Mouse (Mus musculus): ENCODE data around the gene Spib. TPM values are rescaled to one million over a fixed set of nuclear protein-coding genes. Genes with fewer than 3 reads are reported as not detected.

The Spib gene
- polyA plus RNA-seq, 1 experiment from 2014 or later: not detected

GRCm38 (mm10) chr7:44557629-44558028, 25.8 kb upstream of the Spib start:
- H3K36me3 ChIP-seq: no peaks in the 10 kb centered on the region
- H3K9me3 ChIP-seq (replicated peaks): no peaks in the 10 kb centered on the region
- H3K27me3 ChIP-seq (ENCODE audit: low read depth, poor library complexity, severe bottlenecking): no peaks in the 10 kb centered on the region
- peaks cover 13% of the 10 kb centered on the region for H3K4me1 ChIP-seq
- H3K27ac ChIP-seq: no peak overlapping the region
- 80% methylated on average over 2 of the region's 2 CpGs for WGBS
- no peak overlapping the region for H3K4me3 ChIP-seq
- no peak for DNase-seq (ENCODE audit: low spot score)

- Histone ChIP-seq H3K27ac (peak within 1 kb of the TSS; percentile 88), H3K9me3 (replicated peaks) (no peaks in the 10 kb centered on the region), H3K27me3 (ENCODE audit: low read depth, poor library complexity, severe bottlenecking) (no peaks in the 10 kb centered on the region), H3K4me3 (peak within 1 kb of the TSS; percentile 89), H3K36me3 (peaks cover 33% of the 10 kb centered on the region), H3K4me1 (peaks cover 16% of the 10 kb centered on the region)
- DNase-seq (ENCODE audit: low spot score): peak; percentile 98
- WGBS: under 1% methylated on average over 22 of the region's 22 CpGs
Measured at GRCm38 (mm10) chr7:44553826-44554225, 22.0 kb upstream of the Spib start, which contains the start of gene Nr1h2. Nr1h2 (minus strand) TSS chr7:44553951.

GRCm38 (mm10) chr7:44553196-44553764, 21.4 kb upstream of the Spib start:
- peaks cover 33% of the 10 kb centered on the region for H3K36me3 ChIP-seq
- H3K4me3 ChIP-seq: peak overlapping the region; percentile 89
- under 1% methylated on average over 32 of the region's 32 CpGs for WGBS
- peak overlapping the region; percentile 88 for H3K27ac ChIP-seq
- peaks cover 16% of the 10 kb centered on the region for H3K4me1 ChIP-seq
- H3K9me3 ChIP-seq (replicated peaks): no peaks in the 10 kb centered on the region
- no peaks in the 10 kb centered on the region for H3K27me3 ChIP-seq (ENCODE audit: low read depth, poor library complexity, severe bottlenecking)
- peak; percentile 92 for DNase-seq (ENCODE audit: low spot score)

GRCm38 (mm10) chr7:44552141-44552908, 20.5 kb upstream of the Spib start:
- 84% methylated on average over 31 of the region's 31 CpGs for WGBS
- H3K36me3 ChIP-seq: peaks cover 33% of the 10 kb centered on the region
- peaks cover 24% of the 10 kb centered on the region for H3K4me1 ChIP-seq
- H3K9me3 ChIP-seq (replicated peaks): no peaks in the 10 kb centered on the region
- peak overlapping the region; percentile 89 for H3K4me3 ChIP-seq
- H3K27me3 ChIP-seq (ENCODE audit: low read depth, poor library complexity, severe bottlenecking): no peaks in the 10 kb centered on the region
- no peak overlapping the region for H3K27ac ChIP-seq
- no peak for DNase-seq (ENCODE audit: low spot score)

DNA sequence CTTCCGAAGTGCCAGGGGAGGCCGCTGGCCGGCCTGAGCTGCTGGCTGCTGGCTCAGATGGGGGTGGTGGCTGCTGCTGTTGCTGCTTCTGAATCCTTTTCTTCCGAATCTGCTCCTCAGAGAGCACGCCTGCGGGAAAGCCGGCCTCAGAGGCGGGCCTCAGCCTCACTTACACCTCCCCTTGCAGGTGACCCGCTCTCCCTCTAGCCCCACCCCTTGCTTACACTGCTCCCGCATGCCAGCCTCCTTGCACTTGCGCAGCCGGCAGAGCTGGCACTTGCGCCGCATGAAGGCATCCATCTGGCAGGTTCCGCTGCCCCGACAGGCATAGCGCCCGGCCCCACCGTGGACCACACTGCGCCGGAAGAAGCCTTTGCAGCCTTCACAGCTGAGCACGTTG, 19.9 kb upstream of the Spib start:
- H3K36me3 ChIP-seq: peaks cover 36% of the 10 kb centered on the region
- H3K4me1 ChIP-seq: peaks cover 29% of the 10 kb centered on the region
- H3K9me3 ChIP-seq (replicated peaks): no peaks in the 10 kb centered on the region
- no peak for DNase-seq (ENCODE audit: low spot score)
- no peak overlapping the region for H3K27ac ChIP-seq
- H3K27me3 ChIP-seq (ENCODE audit: low read depth, poor library complexity, severe bottlenecking): no peaks in the 10 kb centered on the region
- WGBS: 78% methylated on average over 22 of the region's 22 CpGs
- H3K4me3 ChIP-seq: 0 out of 2 replicates have a peak overlapping the region, but pooled peaks have one; percentile 17

- 95% methylated on average over 21 of the region's 21 CpGs for WGBS
Measured at GRCm38 (mm10) chr7:44551301-44551700, 19.4 kb upstream of the Spib start.

GRCm38 (mm10) chr7:44550409-44550678, 18.5 kb upstream of the Spib start:
- Histone ChIP-seq H3K4me3 (no peak overlapping the region), H3K27me3 (ENCODE audit: low read depth, poor library complexity, severe bottlenecking) (no peaks in the 10 kb centered on the region), H3K36me3 (peaks cover 49% of the 10 kb centered on the region), H3K27ac (no peak overlapping the region), H3K9me3 (replicated peaks) (no peaks in the 10 kb centered on the region), H3K4me1 (peaks cover 29% of the 10 kb centered on the region)
- 95% methylated on average over 12 of the region's 12 CpGs for WGBS
- DNase-seq (ENCODE audit: low spot score): no peak

More at GRCm38 (mm10) chr7:44551301-44551700, 19.4 kb upstream of the Spib start:
- Histone ChIP-seq H3K27me3 (ENCODE audit: low read depth, poor library complexity, severe bottlenecking) (no peaks in the 10 kb centered on the region), H3K4me3 (0 out of 2 replicates have a peak overlapping the region, but pooled peaks have one; percentile 17), H3K9me3 (replicated peaks) (no peaks in the 10 kb centered on the region), H3K36me3 (peaks cover 41% of the 10 kb centered on the region), H3K27ac (no peak overlapping the region), H3K4me1 (peaks cover 29% of the 10 kb centered on the region)
- DNase-seq (ENCODE audit: low spot score): no peak

GRCm38 (mm10) chr7:44549621-44550408, 17.9 kb upstream of the Spib start:
- 96% methylated on average over 23 of the region's 23 CpGs for WGBS
- no peaks in the 10 kb centered on the region for H3K27me3 ChIP-seq (ENCODE audit: low read depth, poor library complexity, severe bottlenecking)
- H3K4me1 ChIP-seq: peaks cover 29% of the 10 kb centered on the region
- H3K27ac ChIP-seq: no peak overlapping the region
- H3K9me3 ChIP-seq (replicated peaks): no peaks in the 10 kb centered on the region
- H3K4me3 ChIP-seq: no peak overlapping the region
- peaks cover 54% of the 10 kb centered on the region for H3K36me3 ChIP-seq
- peak; percentile 29 for DNase-seq (ENCODE audit: low spot score)

DNA sequence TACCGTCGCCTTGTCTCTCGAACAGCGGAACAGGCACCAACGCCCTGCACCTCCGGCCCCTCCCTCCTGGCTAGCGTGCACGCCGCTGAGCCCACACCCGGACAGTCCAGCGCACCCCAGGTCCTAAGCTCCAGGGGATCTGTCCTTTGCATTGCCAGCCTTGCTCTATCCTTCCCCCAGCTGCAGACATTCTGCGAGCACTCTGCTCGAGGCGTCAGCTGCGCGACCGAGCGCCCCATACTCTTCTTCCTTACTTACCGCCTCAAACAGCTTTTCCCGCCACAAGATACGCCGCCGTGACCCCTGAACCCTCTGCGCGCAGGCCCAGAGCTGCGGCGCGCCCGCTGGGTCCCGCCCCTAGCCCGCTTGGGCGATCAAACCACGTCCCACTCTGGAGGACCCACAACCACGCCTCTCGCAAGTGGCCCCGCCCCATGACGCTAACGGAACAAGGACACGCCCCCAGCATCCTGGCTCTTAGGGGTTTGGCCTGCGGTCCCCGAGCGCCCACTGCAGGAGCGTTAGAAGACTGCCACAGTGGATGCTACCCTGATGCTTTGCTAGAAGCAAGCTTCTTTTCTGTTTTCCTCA, 16.7 kb upstream of the Spib start, which contains the start of gene Pold1:
Pold1 (minus strand) TSS at position 353 of the 591 bp plus-strand sequence.
- WGBS: under 1% methylated on average over 43 of the region's 43 CpGs
- Histone ChIP-seq H3K27ac (peak within 1 kb of the TSS; percentile 88), H3K36me3 (peaks cover 63% of the 10 kb centered on the region)

DNA sequence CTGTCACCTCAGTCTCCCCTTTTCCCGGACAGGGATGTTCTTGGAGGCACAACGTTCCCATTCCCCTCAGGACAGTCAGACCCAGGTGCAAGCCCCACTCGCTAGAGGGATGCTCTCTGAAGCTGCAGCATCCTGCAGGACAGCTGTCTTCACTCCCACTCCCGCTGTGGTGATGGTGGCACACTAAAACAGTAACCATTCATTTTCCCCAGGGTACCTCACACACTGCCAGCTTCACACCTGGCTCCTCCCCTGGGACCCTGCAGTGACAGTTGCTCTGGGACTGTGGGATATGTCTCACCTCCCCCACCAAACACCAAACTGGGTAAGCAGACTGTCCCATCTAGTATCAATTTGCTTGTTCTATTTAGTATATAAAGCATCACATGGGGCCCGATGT, 15.9 kb upstream of the Spib start:
- 22% methylated on average over 5 of the region's 5 CpGs for WGBS
- Histone ChIP-seq H3K36me3 (peaks cover 72% of the 10 kb centered on the region), H3K27ac (peak overlapping the region; percentile 88), H3K4me1 (peaks cover 18% of the 10 kb centered on the region), H3K9me3 (replicated peaks) (no peaks in the 10 kb centered on the region), H3K27me3 (ENCODE audit: low read depth, poor library complexity, severe bottlenecking) (no peaks in the 10 kb centered on the region), H3K4me3 (peak overlapping the region; percentile 71)
- no peak for DNase-seq (ENCODE audit: low spot score)

More for the DNA sequence above, 16.7 kb upstream of the Spib start, which contains the start of gene Pold1:
- H3K4me3 ChIP-seq: peak within 1 kb of the TSS; percentile 71
- peak; percentile 100 for DNase-seq (ENCODE audit: low spot score)
- H3K9me3 ChIP-seq (replicated peaks): no peaks in the 10 kb centered on the region
- H3K27me3 ChIP-seq (ENCODE audit: low read depth, poor library complexity, severe bottlenecking): no peaks in the 10 kb centered on the region
- peaks cover 26% of the 10 kb centered on the region for H3K4me1 ChIP-seq

- no peak for DNase-seq (ENCODE audit: low spot score)
Measured at GRCm38 (mm10) chr7:44547041-44547440, 15.2 kb upstream of the Spib start.

DNA sequence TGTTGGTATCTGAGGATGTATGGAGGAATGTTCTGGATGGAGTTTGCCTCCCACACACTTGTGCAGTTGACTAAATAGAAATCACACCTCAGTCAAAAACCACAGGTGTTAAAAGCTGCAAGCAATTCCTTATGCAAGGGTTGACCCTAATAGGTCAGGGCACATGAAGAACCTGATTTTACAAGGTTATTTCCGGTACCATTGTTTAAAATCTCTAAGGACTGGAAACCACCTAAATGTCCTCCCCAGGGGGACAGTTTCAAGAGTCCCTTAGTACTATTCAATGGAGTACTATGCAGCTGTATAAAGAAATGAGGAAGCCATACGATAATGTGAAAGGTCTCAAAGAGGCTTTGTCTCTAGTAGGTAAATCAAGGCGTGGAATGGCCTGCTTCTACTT, 14.4 kb upstream of the Spib start:
- Histone ChIP-seq H3K9me3 (replicated peaks) (no peaks in the 10 kb centered on the region), H3K4me3 (no peak overlapping the region), H3K36me3 (peaks cover 73% of the 10 kb centered on the region), H3K27ac (no peak overlapping the region), H3K27me3 (ENCODE audit: low read depth, poor library complexity, severe bottlenecking) (no peaks in the 10 kb centered on the region), H3K4me1 (peaks cover 14% of the 10 kb centered on the region)
- 95% methylated on average over 3 of the region's 3 CpGs for WGBS
- DNase-seq (ENCODE audit: low spot score): no peak

More at GRCm38 (mm10) chr7:44547041-44547440, 15.2 kb upstream of the Spib start:
- Histone ChIP-seq H3K4me3 (peak overlapping the region; percentile 71), H3K36me3 (peaks cover 73% of the 10 kb centered on the region), H3K9me3 (replicated peaks) (no peaks in the 10 kb centered on the region), H3K27ac (no peak overlapping the region), H3K4me1 (peaks cover 14% of the 10 kb centered on the region), H3K27me3 (ENCODE audit: low read depth, poor library complexity, severe bottlenecking) (no peaks in the 10 kb centered on the region)
- WGBS: 97% methylated on average over 13 of the region's 13 CpGs

All from limb, embryonic 10.5 days (tissue).